ENCODE assay signal across 12 mouse cellular contexts in the genomic region with DNA sequence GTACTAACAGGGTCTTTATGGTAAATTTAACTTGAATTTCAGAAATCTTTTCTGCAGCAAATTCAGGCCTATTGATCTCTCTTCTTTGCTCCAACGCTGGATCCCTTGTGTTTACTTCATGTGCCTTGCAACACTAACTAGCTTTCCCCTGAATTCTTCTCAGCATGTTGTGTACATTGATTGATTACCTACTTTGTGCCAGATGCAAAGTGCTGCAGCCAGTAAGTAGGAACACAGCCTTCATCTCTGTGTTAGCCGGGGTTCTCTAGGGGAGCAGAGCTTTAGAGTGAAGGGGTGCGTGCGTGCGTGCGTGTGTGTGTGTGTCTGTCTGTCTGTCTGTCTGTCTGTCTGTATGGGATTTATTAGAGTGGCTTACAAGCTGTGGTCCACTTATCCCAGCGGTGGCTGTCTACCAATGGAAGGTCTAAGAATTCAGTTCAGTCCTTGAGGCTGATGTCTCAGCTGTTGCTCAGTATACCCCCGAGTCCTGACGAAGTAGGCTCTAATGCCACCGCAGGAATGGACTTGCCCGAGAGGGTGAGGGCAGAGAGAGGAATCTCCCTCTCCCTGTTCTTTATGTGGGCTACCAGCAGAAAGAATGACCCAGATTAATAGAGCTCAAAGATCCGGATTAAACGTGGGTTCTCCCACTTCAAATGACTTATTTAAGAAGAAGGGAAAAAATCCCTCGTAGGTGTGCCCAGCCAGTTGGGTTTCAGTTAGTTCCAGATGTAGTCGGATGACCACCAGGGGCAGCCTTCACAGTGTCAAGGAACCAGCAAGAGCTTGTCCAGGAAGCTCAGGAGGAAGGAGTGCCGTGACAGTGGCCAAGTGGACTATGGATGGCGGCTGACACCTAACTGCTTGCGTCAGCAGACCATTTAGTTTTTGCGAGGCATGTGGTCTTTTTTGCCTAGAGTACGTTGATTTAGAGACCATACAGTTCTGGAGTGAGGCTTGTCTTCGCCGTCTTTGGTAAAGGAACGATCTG. TPM values are rescaled to one million over a fixed set of nuclear protein-coding genes. Genes with fewer than 3 reads are reported as not detected.
DNase-seq lines count a peak whose midpoint lies in the region; ATAC-seq and TF ChIP-seq lines count a peak whose summit lies in the region.
"Had no signal": no experiment of that assay in that cellular context is flagged by ENCODE, and none has a peak within 500 bp of the region (broad histone marks: within the 10 kb centered on the region; RNA-seq: fewer than 3 reads in every experiment).

No protein-coding gene starts in this region.

- H3K36me3 ChIP-seq in liver, adult 2 months (ENCODE audit: control insufficient read depth, insufficient read depth, low read length) = peaks cover 23% of the 10 kb centered on the region; the same call in 1 of the 2 replicates
- peaks cover 79% of the 10 kb centered on the region for H3K36me3 ChIP-seq in liver, embryonic 12.5 days
- peaks cover 54% of the 10 kb centered on the region for H3K36me3 ChIP-seq in hindbrain, embryonic 12.5 days
- H3K36me3 ChIP-seq in neural tube, embryonic 12.5 days = peaks cover 42% of the 10 kb centered on the region

- no peak overlapping the region for H3K9ac ChIP-seq in liver, adult 2 months (ENCODE audit: low read depth, low read length)
- H3K9ac ChIP-seq in liver, embryonic 12.5 days = no peak overlapping the region
- H3K9ac ChIP-seq in hindbrain, embryonic 12.5 days = no peak overlapping the region
- H3K9ac ChIP-seq in neural tube, embryonic 12.5 days = no peak overlapping the region
- H3K9ac ChIP-seq: forebrain, embryonic 15.5 days; liver, embryonic 13.5 days; midbrain, embryonic 13.5 days had no signal

- no peak overlapping the region for H3K4me2 ChIP-seq in liver, embryonic 12.5 days
- H3K4me2 ChIP-seq in hindbrain, embryonic 12.5 days (replicated peaks) = no peak overlapping the region
- no peak overlapping the region for H3K4me2 ChIP-seq in neural tube, embryonic 12.5 days (replicated peaks)
- H3K4me2 ChIP-seq: forebrain, embryonic 15.5 days; liver, embryonic 13.5 days; midbrain, embryonic 13.5 days had no signal

- no peaks in the 10 kb centered on the region for H3K4me1 ChIP-seq in liver, adult 2 months (ENCODE audit: control insufficient read depth, insufficient read depth, low read length)
- H3K4me1 ChIP-seq in liver, embryonic 12.5 days = no peaks in the 10 kb centered on the region
- 0 out of 2 replicates have a peak, but pooled peaks cover 9% of the 10 kb centered on the region for H3K4me1 ChIP-seq in hindbrain, embryonic 12.5 days
- H3K4me1 ChIP-seq in neural tube, embryonic 12.5 days = peaks cover 14% of the 10 kb centered on the region
- H3K4me1 ChIP-seq: forebrain, embryonic 15.5 days; liver, embryonic 13.5 days; midbrain, embryonic 13.5 days had no signal

- ATAC-seq in liver, embryonic 12.5 days = no peak
- ATAC-seq in hindbrain, embryonic 12.5 days (ENCODE audit: low FRiP score) = peak; percentile 68
- peak; percentile 80 for ATAC-seq in neural tube, embryonic 12.5 days (ENCODE audit: low FRiP score, low read depth)
- ATAC-seq: forebrain, embryonic 15.5 days; midbrain, embryonic 13.5 days; Patski had no signal

- H3K4me3 ChIP-seq in liver, adult 2 months (ENCODE audit: insufficient read depth, low read depth, low read length) = no peak overlapping the region
- H3K4me3 ChIP-seq in liver, embryonic 12.5 days = no peak overlapping the region
- no peak overlapping the region for H3K4me3 ChIP-seq in hindbrain, embryonic 12.5 days
- no peak overlapping the region for H3K4me3 ChIP-seq in neural tube, embryonic 12.5 days
- H3K4me3 ChIP-seq: forebrain, embryonic 15.5 days; liver, embryonic 13.5 days; midbrain, embryonic 13.5 days had no signal

- 84% methylated on average over 23 of the region's 23 CpGs for WGBS in liver, adult 2 months
- 83% methylated on average over 23 of the region's 23 CpGs for WGBS in liver, embryonic 12.5 days (ENCODE audit: insufficient replicate concordance)
- WGBS in hindbrain, embryonic 12.5 days = 67% methylated on average over 23 of the region's 23 CpGs
- 71% methylated on average over 23 of the region's 23 CpGs for WGBS in neural tube, embryonic 12.5 days

- no peaks in the 10 kb centered on the region for H3K27me3 ChIP-seq in liver, adult 2 months (ENCODE audit: control insufficient read depth, insufficient read depth, low read length)
- H3K27me3 ChIP-seq in liver, embryonic 12.5 days (replicated peaks) = no peaks in the 10 kb centered on the region
- no peaks in the 10 kb centered on the region for H3K27me3 ChIP-seq in hindbrain, embryonic 12.5 days
- no peaks in the 10 kb centered on the region for H3K27me3 ChIP-seq in neural tube, embryonic 12.5 days (replicated peaks)
- H3K27me3 ChIP-seq: forebrain, embryonic 15.5 days; liver, embryonic 13.5 days; midbrain, embryonic 13.5 days; Patski had no signal

- no peaks in the 10 kb centered on the region for H3K9me3 ChIP-seq in liver, embryonic 12.5 days (replicated peaks)
- H3K9me3 ChIP-seq in hindbrain, embryonic 12.5 days (replicated peaks) = no peaks in the 10 kb centered on the region
- H3K9me3 ChIP-seq in neural tube, embryonic 12.5 days = no peaks in the 10 kb centered on the region
- H3K9me3 ChIP-seq: forebrain, embryonic 15.5 days; liver, embryonic 13.5 days; midbrain, embryonic 13.5 days had no signal

- no peaks in the 10 kb centered on the region for H3K79me2 ChIP-seq in liver, adult 2 months (ENCODE audit: control insufficient read depth, insufficient read depth, low read length)

- peak; percentile 26 for DNase-seq in liver, adult 2 months (ENCODE audit: extremely low read depth, low read depth, low spot score)
- DNase-seq in ZHBTc4 (ENCODE audit: low read depth, low spot score) = peak; percentile 45
- no peak for DNase-seq in spleen, adult 12 weeks (ENCODE audit: low spot score)
- no peak for DNase-seq in gastrocnemius, postnatal 4 days (ENCODE audit: low spot score in 2 of 2)
- no peak for DNase-seq in cerebellum, adult 11 months
- DNase-seq: liver, embryonic 13.5 days had no signal

- no peak for TF ChIP-seq CTCF in liver, adult 2 months (IDR thresholded peaks at IDR 0.05; ENCODE audit: low read depth, low read length)

- TF ChIP-seq POLR2A in liver, adult 2 months (IDR thresholded peaks at IDR 0.05; ENCODE audit: extremely low read depth, insufficient read depth, low read length) = no peak

- no peak overlapping the region for H3K27ac ChIP-seq in liver, adult 2 months (replicated peaks; ENCODE audit: insufficient read depth, low read depth, low read length)
- no peak overlapping the region for H3K27ac ChIP-seq in liver, embryonic 12.5 days
- H3K27ac ChIP-seq in hindbrain, embryonic 12.5 days = peak overlapping the region; percentile 37
- no peak overlapping the region for H3K27ac ChIP-seq in neural tube, embryonic 12.5 days
- H3K27ac ChIP-seq: forebrain, embryonic 15.5 days; liver, embryonic 13.5 days; midbrain, embryonic 13.5 days had no signal

RNA-seq across cellular contexts. Expression of a gene that starts 27.1 kb away (rescaled TPM):
- total RNA-seq in liver, adult 2 months (2014; rRNA removed) = 8.3 and 10.9 TPM in 2 replicates
- 10.5 and 13.9 TPM in 2 replicates for polyA plus RNA-seq in liver, adult 2 months (2012; rRNA removed)
- 12.0 and 13.9 TPM in 2 replicates for polyA plus RNA-seq in liver, embryonic 12.5 days (2016; fragmentation: Nextera tagmentation; extraction: Ambion mirVana)
- polyA plus RNA-seq in hindbrain, embryonic 12.5 days (2016; fragmentation: Nextera tagmentation; extraction: Ambion mirVana) = 31.2 and 34.5 TPM in 2 replicates
- polyA plus RNA-seq in neural tube, embryonic 12.5 days (2016; fragmentation: Nextera tagmentation; extraction: Ambion mirVana) = 28.1 and 30.9 TPM in 2 replicates
- total RNA-seq in gastrocnemius, postnatal 4 days (2021) = 10 to 100 TPM; 26.3 to 27.6 TPM

Comparison
In these comparisons a context has a peak if more than half of its experiments do, and no peak if none do; other contexts are left out.
1. DNase-seq: peak in liver, adult 2 months (single experiment) and ZHBTc4 (single experiment); none in spleen, adult 12 weeks (single experiment), gastrocnemius, postnatal 4 days (0 of 2) and cerebellum, adult 11 months (single experiment).